Mouse (Mus musculus) heart, embryonic 15.5 days (tissue): ENCODE measurements around the gene Rnase11. TPM values are rescaled to one million over a fixed set of nuclear protein-coding genes. Genes with fewer than 3 reads are reported as not detected.

Experiments
- ATAC-seq: fragments of 200-750 bp; cut with Nextera tagmentation; replicated peaks from 2 replicates; pipeline ENCODE4 v1.8.0; 2017; ENCODE audit warnings: low read depth, moderate TSS enrichment; ENCODE audit not compliant: insufficient number of reproducible peaks, insufficient read depth, low FRiP score
- H3K27ac ChIP-seq: fragments of 300-500 bp; sonication (generic); 2 replicates; pipeline ENCODE4 v1.5.1; 2015; ENCODE audit warnings: mild to moderate bottlenecking, inconsistent platforms
- H3K27me3 ChIP-seq: fragments of 300-500 bp; sonication (generic); 2 replicates; pipeline ENCODE4 v1.6.1; 2015; ENCODE audit warnings: inconsistent platforms
- H3K36me3 ChIP-seq: fragments of 300-500 bp; sonication (generic); 2 replicates; pipeline ENCODE4 v1.6.1; 2015; ENCODE audit warnings: mild to moderate bottlenecking, inconsistent platforms
- H3K4me1 ChIP-seq: fragments of 300-500 bp; sonication (generic); replicated peaks from 2 replicates; pipeline ENCODE4 v1.6.1; 2015; ENCODE audit warnings: inconsistent platforms
- H3K4me2 ChIP-seq: fragments of 300-500 bp; sonication (generic); 2 replicates; pipeline ENCODE4 v1.6.1; 2015; ENCODE audit warnings: inconsistent platforms, mild to moderate bottlenecking, moderate library complexity
- H3K4me3 ChIP-seq: fragments of 300-500 bp; sonication (generic); 2 replicates; pipeline ENCODE4 v1.5.1; 2015; ENCODE audit warnings: mild to moderate bottlenecking, inconsistent platforms
- H3K9ac ChIP-seq: fragments of 300-500 bp; sonication (generic); 2 replicates; pipeline ENCODE4 v1.6.1; 2015; ENCODE audit warnings: mild to moderate bottlenecking, inconsistent platforms
- H3K9me3 ChIP-seq: fragments of 300-500 bp; sonication (generic); replicated peaks from 2 replicates; pipeline ENCODE4 v1.6.1; 2016; ENCODE audit warnings: inconsistent platforms
- WGBS: fragments of 180-500 bp; shearing (Covaris S2); methylation state at CpG from one replicate; pipeline ENCODE4 v1.1.7; 2015; ENCODE audit warnings: mixed read lengths; 5-methylcytosine and 5-hydroxymethylcytosine counted together
- polyA plus RNA-seq: library from polyadenylated mRNA; unstranded; fragments of >200 nt; fragmentation: Nextera tagmentation; extraction: Ambion mirVana; gene quantifications from 2 replicates; pipeline ENCODE4 v1.2.1, GENCODE M21; 2015

The Rnase11 gene
- polyA plus RNA-seq, 1 experiment from 2014 or later = not detected

- no peak overlapping the region for H3K27ac ChIP-seq
- no peak overlapping the region for H3K4me2 ChIP-seq
- peaks cover 13% of the 10 kb centered on the region for H3K4me1 ChIP-seq
- no peak for ATAC-seq
- no peak overlapping the region for H3K4me3 ChIP-seq
- WGBS = 79% methylated on average over 1 of the region's 1 CpGs
- H3K9ac ChIP-seq = no peak overlapping the region
- H3K9me3 ChIP-seq = no peaks in the 10 kb centered on the region
- H3K36me3 ChIP-seq = no peaks in the 10 kb centered on the region
- 0 out of 2 replicates have a peak, but pooled peaks cover 4% of the 10 kb centered on the region for H3K27me3 ChIP-seq
Measured at GRCm38 (mm10) chr14:51079180-51079579, 29.2 kb upstream of the Rnase11 start.

GRCm38 (mm10) chr14:51074335-51074734 is 24.4 kb upstream of the Rnase11 start, which contains the start of gene Olfr750:
TSS of gene Olfr750 (minus strand) at chr14:51074435.
- no peak within 1 kb of the TSS for H3K27ac ChIP-seq
- no peak within 1 kb of the TSS for H3K4me3 ChIP-seq
- no peaks in the 10 kb centered on the region for H3K36me3 ChIP-seq
- no peaks in the 10 kb centered on the region for H3K27me3 ChIP-seq
- H3K9ac ChIP-seq = no peak within 1 kb of the TSS
- no peaks in the 10 kb centered on the region for H3K9me3 ChIP-seq
- 81% methylated on average over 3 of the region's 3 CpGs for WGBS
- no peaks in the 10 kb centered on the region for H3K4me1 ChIP-seq
- ATAC-seq = no peak
- no peak within 1 kb of the TSS for H3K4me2 ChIP-seq

- no peaks in the 10 kb centered on the region for H3K27me3 ChIP-seq
- H3K4me2 ChIP-seq = no peak overlapping the region
- no peak for ATAC-seq
- WGBS = 81% methylated on average over 2 of the region's 2 CpGs
- H3K36me3 ChIP-seq = no peaks in the 10 kb centered on the region
- H3K9ac ChIP-seq = no peak overlapping the region
- H3K4me1 ChIP-seq = peaks cover 7% of the 10 kb centered on the region
- no peak overlapping the region for H3K27ac ChIP-seq
- no peak overlapping the region for H3K4me3 ChIP-seq
- H3K9me3 ChIP-seq = no peaks in the 10 kb centered on the region
Measured at GRCm38 (mm10) chr14:51069617-51070016, 19.7 kb upstream of the Rnase11 start.

- ATAC-seq = no peak
- no peak overlapping the region for H3K4me3 ChIP-seq
- no peak overlapping the region for H3K9ac ChIP-seq
- 78% methylated on average over 5 of the region's 5 CpGs for WGBS
- H3K27ac ChIP-seq = no peak overlapping the region
- no peaks in the 10 kb centered on the region for H3K9me3 ChIP-seq
- no peaks in the 10 kb centered on the region for H3K36me3 ChIP-seq
- H3K4me1 ChIP-seq = peaks cover 7% of the 10 kb centered on the region
- no peak overlapping the region for H3K4me2 ChIP-seq
- no peaks in the 10 kb centered on the region for H3K27me3 ChIP-seq
Measured at GRCm38 (mm10) chr14:51068956-51069355, 19.0 kb upstream of the Rnase11 start.

GRCm38 (mm10) chr14:51060761-51061160 is 10.8 kb upstream of the Rnase11 start:
- Histone ChIP-seq H3K36me3 (no peaks in the 10 kb centered on the region), H3K9ac (no peak overlapping the region), H3K27ac (no peak overlapping the region), H3K9me3 (no peaks in the 10 kb centered on the region), H3K4me3 (no peak overlapping the region), H3K4me2 (no peak overlapping the region), H3K4me1 (peaks cover 5% of the 10 kb centered on the region; the same call in 1 of the 2 replicates), H3K27me3 (no peaks in the 10 kb centered on the region)
- no peak for ATAC-seq
- WGBS = 86% methylated on average over 5 of the region's 5 CpGs

GRCm38 (mm10) chr14:51057401-51057831 is 7.5 kb upstream of the Rnase11 start, which contains the start of gene Rnase12:
TSS of gene Rnase12 (minus strand) at chr14:51057661.
- ATAC-seq = no peak
- Histone ChIP-seq H3K4me2 (no peak within 1 kb of the TSS), H3K9me3 (no peaks in the 10 kb centered on the region), H3K27ac (no peak within 1 kb of the TSS), H3K27me3 (no peaks in the 10 kb centered on the region), H3K4me1 (peaks cover 11% of the 10 kb centered on the region), H3K4me3 (no peak within 1 kb of the TSS), H3K9ac (no peak within 1 kb of the TSS), H3K36me3 (no peaks in the 10 kb centered on the region)
- WGBS = 44% methylated on average over 9 of the region's 9 CpGs

- ATAC-seq = no peak
- no peak overlapping the region for H3K4me2 ChIP-seq
Measured at GRCm38 (mm10) chr14:51054243-51055237, 4.6 kb upstream of the Rnase11 start.

GRCm38 (mm10) chr14:51053176-51053575 is 3.2 kb upstream of the Rnase11 start:
- no peak overlapping the region for H3K27ac ChIP-seq
- H3K27me3 ChIP-seq = no peaks in the 10 kb centered on the region
- H3K4me2 ChIP-seq = no peak overlapping the region
- H3K9ac ChIP-seq = no peak overlapping the region
- no peak; the same call in 1 of the 2 replicates for ATAC-seq
- H3K4me1 ChIP-seq = peaks cover 14% of the 10 kb centered on the region
- H3K4me3 ChIP-seq = no peak overlapping the region
- 71% methylated on average over 5 of the region's 5 CpGs for WGBS
- no peaks in the 10 kb centered on the region for H3K9me3 ChIP-seq
- H3K36me3 ChIP-seq = no peaks in the 10 kb centered on the region

More at GRCm38 (mm10) chr14:51054243-51055237, 4.6 kb upstream of the Rnase11 start:
- Histone ChIP-seq H3K27me3 (no peaks in the 10 kb centered on the region), H3K9me3 (no peaks in the 10 kb centered on the region), H3K9ac (no peak overlapping the region), H3K27ac (no peak overlapping the region), H3K36me3 (no peaks in the 10 kb centered on the region), H3K4me1 (peaks cover 14% of the 10 kb centered on the region), H3K4me3 (no peak overlapping the region)
- 71% methylated on average over 13 of the region's 13 CpGs for WGBS

- 56% methylated on average over 5 of the region's 5 CpGs for WGBS
- H3K27me3 ChIP-seq = no peaks in the 10 kb centered on the region
- no peak for ATAC-seq
- H3K9me3 ChIP-seq = no peaks in the 10 kb centered on the region
- no peak overlapping the region for H3K27ac ChIP-seq
- no peak overlapping the region for H3K4me3 ChIP-seq
- no peaks in the 10 kb centered on the region for H3K36me3 ChIP-seq
- H3K4me2 ChIP-seq = no peak overlapping the region
- H3K4me1 ChIP-seq = peaks cover 10% of the 10 kb centered on the region
- H3K9ac ChIP-seq = no peak overlapping the region
Measured at GRCm38 (mm10) chr14:51051941-51052340, 2.0 kb upstream of the Rnase11 start.

GRCm38 (mm10) chr14:51047846-51048245 is 2.1 kb downstream of the Rnase11 start:
- H3K27ac ChIP-seq = no peak overlapping the region

GRCm38 (mm10) chr14:51041769-51042168 is 8.2 kb downstream of the Rnase11 start, which contains the start of gene Rnase9:
TSS of gene Rnase9 (minus strand) at chr14:51041869.
- Histone ChIP-seq H3K36me3 (no peaks in the 10 kb centered on the region), H3K4me3 (no peak within 1 kb of the TSS), H3K9ac (no peak within 1 kb of the TSS), H3K4me2 (no peak within 1 kb of the TSS), H3K9me3 (no peaks in the 10 kb centered on the region), H3K27ac (no peak within 1 kb of the TSS), H3K27me3 (no peaks in the 10 kb centered on the region), H3K4me1 (0 out of 2 replicates have a peak, but pooled peaks cover 6% of the 10 kb centered on the region)
- 76% methylated on average over 6 of the region's 6 CpGs for WGBS
- ATAC-seq = no peak

More at GRCm38 (mm10) chr14:51047846-51048245, 2.1 kb downstream of the Rnase11 start:
- H3K9me3 ChIP-seq = no peaks in the 10 kb centered on the region
- WGBS = 28% methylated on average over 5 of the region's 5 CpGs
- no peak overlapping the region for H3K4me3 ChIP-seq
- peaks cover 3% of the 10 kb centered on the region for H3K4me1 ChIP-seq
- no peak overlapping the region for H3K9ac ChIP-seq
- no peaks in the 10 kb centered on the region for H3K36me3 ChIP-seq
- H3K27me3 ChIP-seq = no peaks in the 10 kb centered on the region
- ATAC-seq = no peak
- H3K4me2 ChIP-seq = no peak overlapping the region
